Mouse (Mus musculus) stomach, embryonic 15.5 days (tissue): Measurements from ENCODE around the gene Trp53inp2. TPM values are rescaled to one million over a fixed set of nuclear protein-coding genes. Genes with fewer than 3 reads are reported as not detected.

Experiments
- ATAC-seq: fragments of 200-750 bp; cut with Nextera tagmentation; 2 replicates; pipeline ENCODE4 v1.8.0; 2017; ENCODE audit warnings: low read depth, moderate number of reproducible peaks, moderate TSS enrichment; ENCODE audit not compliant: insufficient read depth, low FRiP score
- H3K27ac ChIP-seq: fragments of 300-500 bp; sonication (generic); 2 replicates; pipeline ENCODE4 v1.5.1; 2015; ENCODE audit warnings: mild to moderate bottlenecking, inconsistent platforms
- H3K27me3 ChIP-seq: fragments of 300-500 bp; sonication (generic); replicated peaks from 2 replicates; pipeline ENCODE4 v1.6.1; 2015; ENCODE audit warnings: inconsistent platforms
- H3K36me3 ChIP-seq: fragments of 300-500 bp; sonication (generic); 2 replicates; pipeline ENCODE4 v1.6.1; 2015; ENCODE audit warnings: inconsistent platforms
- H3K4me1 ChIP-seq: fragments of 300-500 bp; sonication (generic); 2 replicates; pipeline ENCODE4 v1.6.1; 2015; ENCODE audit warnings: inconsistent platforms
- H3K4me2 ChIP-seq: fragments of 300-500 bp; sonication (generic); 2 replicates; pipeline ENCODE4 v1.6.1; 2015; ENCODE audit warnings: mild to moderate bottlenecking, inconsistent platforms
- H3K4me3 ChIP-seq: fragments of 300-500 bp; sonication (generic); replicated peaks from 2 replicates; pipeline ENCODE4 v1.5.1; 2015; ENCODE audit warnings: inconsistent platforms
- H3K9ac ChIP-seq: fragments of 300-500 bp; sonication (generic); 2 replicates; pipeline ENCODE4 v1.6.1; 2015; ENCODE audit warnings: inconsistent platforms
- H3K9me3 ChIP-seq: fragments of 300-500 bp; sonication (generic); 2 replicates; pipeline ENCODE4 v1.6.1; 2016; ENCODE audit warnings: inconsistent platforms
- WGBS: fragments of 180-500 bp; shearing (Covaris S2); methylation state at CpG from one replicate; pipeline ENCODE4 v1.1.7; 2015; 5-methylcytosine and 5-hydroxymethylcytosine counted together
- polyA plus RNA-seq: library from polyadenylated mRNA; unstranded; fragments of >200 nt; fragmentation: Nextera tagmentation; extraction: Ambion mirVana; gene quantifications from 2 replicates; pipeline ENCODE4 v1.2.1, GENCODE M21; 2015

Gene Trp53inp2
- 19.9 and 24.4 TPM in 2 replicates for polyA plus RNA-seq

DNA sequence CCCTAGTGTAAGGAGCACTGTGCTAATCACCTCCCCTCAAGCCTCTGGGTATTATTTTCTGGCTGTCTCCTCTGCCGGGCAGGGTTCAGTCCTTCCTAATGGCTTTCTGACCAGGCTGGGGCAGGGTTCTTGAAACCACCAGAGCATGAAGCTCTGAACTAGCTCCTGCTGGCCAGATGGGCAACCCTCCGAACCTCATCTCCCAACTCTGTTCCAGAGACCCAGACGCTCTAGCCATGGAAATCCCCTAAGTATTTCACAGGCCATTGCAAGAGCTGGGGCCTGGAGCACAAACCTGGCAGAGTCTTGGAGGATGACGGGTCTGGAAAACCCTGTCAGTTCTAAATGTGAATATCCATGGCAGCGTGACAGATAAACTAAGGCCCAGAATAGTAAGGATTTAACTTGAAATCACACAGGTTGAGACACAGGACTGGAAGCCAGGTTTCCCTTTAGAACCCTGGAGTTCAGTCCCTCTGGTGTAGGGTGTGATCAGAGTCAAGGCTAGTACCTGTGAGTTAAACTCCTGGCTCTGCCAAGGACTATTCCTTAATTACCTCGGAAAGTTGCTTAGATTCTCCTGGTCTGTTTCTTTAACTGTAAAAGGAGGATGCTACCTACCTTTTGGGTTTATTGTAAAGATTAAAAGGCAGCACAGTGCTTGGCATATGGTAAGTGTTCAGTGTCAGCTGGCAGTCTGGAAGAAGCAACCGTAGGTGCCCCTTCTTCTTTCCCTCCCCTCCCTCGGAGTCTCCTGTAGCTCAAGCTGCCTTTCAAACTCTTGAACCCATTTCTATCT, at the start of gene Trp53inp2:
Gene Trp53inp2, plus strand, starts transcription at position 799 of the 799 bp plus-strand sequence.
- H3K27ac ChIP-seq: peak within 1 kb of the TSS; percentile 98
- H3K36me3 ChIP-seq: no peaks in the 10 kb centered on the region
- H3K27me3 ChIP-seq: no peaks in the 10 kb centered on the region
- peak within 1 kb of the TSS; percentile 86 for H3K4me2 ChIP-seq
- H3K9ac ChIP-seq: peak within 1 kb of the TSS; percentile 77
- no peaks in the 10 kb centered on the region for H3K9me3 ChIP-seq
- 46% methylated on average over 8 of the region's 8 CpGs for WGBS
- H3K4me3 ChIP-seq: peak within 1 kb of the TSS; percentile 96
- peaks cover 11% of the 10 kb centered on the region; the same call in 1 of the 2 replicates for H3K4me1 ChIP-seq
- no peak for ATAC-seq

GRCm38 (mm10) chr2:155331351-155331750, 49.5 kb upstream of the Trp53inp2 start:
- WGBS: 57% methylated on average over 4 of the region's 4 CpGs
- no peak overlapping the region for H3K4me3 ChIP-seq
- H3K4me1 ChIP-seq: no peaks in the 10 kb centered on the region
- H3K4me2 ChIP-seq: no peak overlapping the region
- H3K36me3 ChIP-seq: peaks cover 12% of the 10 kb centered on the region
- H3K9ac ChIP-seq: no peak overlapping the region
- no peaks in the 10 kb centered on the region for H3K27me3 ChIP-seq
- H3K9me3 ChIP-seq: no peaks in the 10 kb centered on the region
- no peak overlapping the region for H3K27ac ChIP-seq
- ATAC-seq: no peak

DNA sequence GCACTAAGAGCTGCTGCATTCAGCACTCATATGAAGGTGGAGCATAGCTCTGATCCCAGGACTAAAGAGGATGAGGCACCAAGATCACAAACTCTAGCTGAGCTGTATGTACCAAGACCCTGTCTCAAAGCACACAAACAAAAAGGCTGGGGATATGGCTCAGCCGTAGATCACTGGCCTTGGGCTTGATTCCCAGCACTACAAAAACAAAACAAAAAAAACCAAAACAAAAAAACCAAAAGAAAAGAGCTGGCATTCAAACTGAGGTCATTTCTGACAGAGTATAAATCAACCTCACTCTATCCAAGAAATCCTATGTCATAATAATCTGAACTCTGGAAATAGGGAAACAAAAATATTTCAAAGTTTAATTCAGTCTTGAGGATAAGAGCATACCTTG, 47.4 kb upstream of the Trp53inp2 start:
- no peak for ATAC-seq
- H3K9ac ChIP-seq: no peak overlapping the region
- 76% methylated on average over 1 of the region's 1 CpGs for WGBS
- H3K27me3 ChIP-seq: no peaks in the 10 kb centered on the region
- H3K4me3 ChIP-seq: no peak overlapping the region
- no peak overlapping the region for H3K4me2 ChIP-seq
- H3K27ac ChIP-seq: no peak overlapping the region
- H3K9me3 ChIP-seq: no peaks in the 10 kb centered on the region
- H3K4me1 ChIP-seq: no peaks in the 10 kb centered on the region
- H3K36me3 ChIP-seq: peaks cover 5% of the 10 kb centered on the region

DNA sequence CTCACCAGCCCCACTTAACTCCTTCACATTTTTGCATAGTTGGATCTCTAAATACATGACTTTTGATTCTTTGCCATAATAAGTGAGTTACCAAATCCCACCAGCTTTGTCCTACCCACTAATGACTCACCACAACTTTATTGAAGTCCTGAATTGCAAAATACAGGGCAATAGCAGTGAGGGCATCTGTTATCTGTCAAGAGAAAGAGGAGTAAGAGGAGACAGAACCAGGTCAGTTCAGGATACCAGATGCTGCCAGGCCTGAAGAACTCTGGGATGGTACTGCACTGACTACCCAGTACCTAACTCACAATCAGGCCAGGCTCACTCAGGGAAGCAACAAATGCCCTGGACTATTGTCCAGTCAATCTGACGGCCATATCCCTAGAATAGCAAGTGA, 45.6 kb upstream of the Trp53inp2 start:
- no peaks in the 10 kb centered on the region for H3K27me3 ChIP-seq
- H3K36me3 ChIP-seq: peaks cover 5% of the 10 kb centered on the region
- ATAC-seq: no peak

GRCm38 (mm10) chr2:155336254-155336653, 44.6 kb upstream of the Trp53inp2 start:
- Histone ChIP-seq H3K4me3 (no peak overlapping the region), H3K9ac (no peak overlapping the region), H3K9me3 (no peaks in the 10 kb centered on the region), H3K4me1 (no peaks in the 10 kb centered on the region), H3K36me3 (peaks cover 5% of the 10 kb centered on the region), H3K27ac (no peak overlapping the region), H3K27me3 (no peaks in the 10 kb centered on the region), H3K4me2 (no peak overlapping the region)
- WGBS: 96% methylated on average over 3 of the region's 3 CpGs
- no peak for ATAC-seq

More for the DNA sequence above, 45.6 kb upstream of the Trp53inp2 start:
- no peak overlapping the region for H3K27ac ChIP-seq
- no peak overlapping the region for H3K4me2 ChIP-seq
- H3K4me3 ChIP-seq: no peak overlapping the region
- no peak overlapping the region for H3K9ac ChIP-seq
- 77% methylated on average over 1 of the region's 1 CpGs for WGBS
- H3K4me1 ChIP-seq: no peaks in the 10 kb centered on the region
- no peaks in the 10 kb centered on the region for H3K9me3 ChIP-seq

DNA sequence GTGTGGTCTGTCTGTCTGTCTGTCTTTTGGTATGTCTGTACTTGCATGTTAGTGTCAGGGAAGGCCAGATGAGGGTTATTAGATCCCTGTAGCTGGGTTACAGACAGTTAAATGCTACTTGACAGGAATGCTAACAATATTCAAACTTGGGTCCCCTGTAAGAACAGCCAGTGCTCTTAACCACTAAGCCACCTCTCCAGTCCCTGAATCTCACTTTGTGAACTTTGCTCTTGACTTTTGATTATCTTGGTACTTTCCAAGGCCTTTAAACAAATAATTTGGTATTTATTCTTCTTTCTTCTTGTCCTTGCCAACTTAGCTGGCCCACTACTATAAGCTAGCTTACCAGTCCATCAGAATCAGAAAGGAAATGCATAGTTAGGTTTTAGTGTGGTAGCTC, 40.7 kb upstream of the Trp53inp2 start:
- H3K27me3 ChIP-seq: no peaks in the 10 kb centered on the region
- ATAC-seq: peak; percentile 31; the same call in 1 of the 2 replicates
- H3K4me1 ChIP-seq: no peaks in the 10 kb centered on the region

DNA sequence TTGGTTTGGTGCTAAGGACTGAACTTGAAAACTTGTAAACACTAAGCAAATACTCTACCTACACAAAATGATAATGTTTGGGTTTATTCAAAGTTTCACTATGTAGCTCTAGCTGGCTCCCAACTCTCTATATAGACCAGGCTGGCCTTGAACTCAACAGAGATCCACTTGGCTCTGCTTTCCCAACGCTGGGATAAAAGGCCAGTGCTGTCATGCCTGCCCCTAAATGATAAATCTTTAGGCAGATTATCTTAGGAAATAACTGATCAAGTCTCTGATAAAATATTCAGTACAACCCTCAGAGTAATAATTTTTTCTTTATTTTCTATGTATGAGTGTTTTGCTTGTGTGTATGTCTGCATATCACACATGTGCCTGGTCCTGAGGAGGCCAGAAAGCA, 34.2 kb upstream of the Trp53inp2 start:
- Histone ChIP-seq H3K9ac (no peak overlapping the region), H3K4me2 (no peak overlapping the region), H3K27ac (no peak overlapping the region), H3K27me3 (no peaks in the 10 kb centered on the region), H3K9me3 (no peaks in the 10 kb centered on the region), H3K36me3 (0 out of 2 replicates have a peak, but pooled peaks cover 3% of the 10 kb centered on the region), H3K4me3 (no peak overlapping the region), H3K4me1 (no peaks in the 10 kb centered on the region)
- 60% methylated on average over 1 of the region's 1 CpGs for WGBS
- ATAC-seq: no peak

More for the DNA sequence above, 40.7 kb upstream of the Trp53inp2 start:
- Histone ChIP-seq H3K4me2 (no peak overlapping the region), H3K36me3 (0 out of 2 replicates have a peak, but pooled peaks cover 3% of the 10 kb centered on the region), H3K27ac (0 out of 2 replicates have a peak overlapping the region, but pooled peaks have one; percentile 3), H3K9me3 (no peaks in the 10 kb centered on the region), H3K4me3 (no peak overlapping the region), H3K9ac (no peak overlapping the region)

- no peaks in the 10 kb centered on the region for H3K36me3 ChIP-seq
- H3K4me3 ChIP-seq: no peak overlapping the region
- H3K27ac ChIP-seq: no peak overlapping the region
- no peaks in the 10 kb centered on the region for H3K27me3 ChIP-seq
- no peaks in the 10 kb centered on the region for H3K9me3 ChIP-seq
- no peak overlapping the region for H3K9ac ChIP-seq
- ATAC-seq: no peak
- H3K4me2 ChIP-seq: no peak overlapping the region
- no peaks in the 10 kb centered on the region for H3K4me1 ChIP-seq
- 83% methylated on average over 3 of the region's 3 CpGs for WGBS
Observed at GRCm38 (mm10) chr2:155354402-155354801, 26.5 kb upstream of the Trp53inp2 start.

- ATAC-seq: peak; percentile 99
- under 1% methylated on average over 38 of the region's 38 CpGs for WGBS
- Histone ChIP-seq H3K4me2 (peak within 1 kb of the TSS; percentile 83), H3K9ac (peak within 1 kb of the TSS; percentile 57), H3K4me3 (peak within 1 kb of the TSS; percentile 84), H3K9me3 (no peaks in the 10 kb centered on the region), H3K36me3 (no peaks in the 10 kb centered on the region), H3K27me3 (no peaks in the 10 kb centered on the region), H3K4me1 (no peaks in the 10 kb centered on the region), H3K27ac (peak within 1 kb of the TSS; percentile 86)
Observed at GRCm38 (mm10) chr2:155356971-155357591, 23.8 kb upstream of the Trp53inp2 start, which contains the start of gene Pigu. Pigu (minus strand) TSS chr2:155357430.

DNA sequence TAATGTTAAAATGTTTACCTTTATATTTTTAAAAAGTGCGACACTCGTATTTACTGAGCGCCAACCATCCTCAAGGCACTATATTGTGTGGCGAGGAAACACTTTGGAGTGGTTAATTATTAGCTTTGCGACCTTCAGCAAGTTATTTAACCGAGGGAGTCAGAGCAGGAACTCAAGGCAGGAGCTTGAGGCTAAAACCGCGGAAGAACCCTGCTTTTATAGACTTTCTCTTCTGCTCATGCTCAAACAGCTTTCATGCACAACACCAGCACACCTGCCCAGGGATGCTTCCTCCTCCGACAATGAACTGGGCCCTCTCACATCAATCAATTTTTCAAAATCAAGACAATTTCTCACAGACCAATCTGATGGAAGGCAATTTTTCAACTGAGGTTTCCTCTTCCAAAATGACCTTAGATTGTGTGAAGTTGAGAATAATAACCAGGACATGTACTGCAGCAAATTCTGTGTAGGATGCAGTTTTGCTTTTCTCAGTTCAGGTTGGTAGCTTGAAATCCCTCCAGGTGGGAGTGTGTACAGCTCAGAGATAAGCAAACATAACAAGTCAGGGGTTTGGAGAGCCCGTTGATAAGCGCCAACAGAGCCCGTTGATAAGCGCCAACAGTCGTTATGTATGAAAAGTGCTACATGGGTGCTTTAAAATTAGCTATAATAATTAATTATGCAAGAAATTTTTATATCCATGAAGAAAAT, 23.0 kb upstream of the Trp53inp2 start:
- Histone ChIP-seq H3K4me1 (no peaks in the 10 kb centered on the region), H3K4me2 (peak overlapping the region; percentile 60), H3K36me3 (no peaks in the 10 kb centered on the region), H3K27ac (peak overlapping the region; percentile 86), H3K4me3 (peak overlapping the region; percentile 84), H3K9ac (peak overlapping the region; percentile 13; the same call in 1 of the 2 replicates), H3K9me3 (no peaks in the 10 kb centered on the region), H3K27me3 (no peaks in the 10 kb centered on the region)
- WGBS: 22% methylated on average over 14 of the region's 14 CpGs
- peak; percentile 85 for ATAC-seq

DNA sequence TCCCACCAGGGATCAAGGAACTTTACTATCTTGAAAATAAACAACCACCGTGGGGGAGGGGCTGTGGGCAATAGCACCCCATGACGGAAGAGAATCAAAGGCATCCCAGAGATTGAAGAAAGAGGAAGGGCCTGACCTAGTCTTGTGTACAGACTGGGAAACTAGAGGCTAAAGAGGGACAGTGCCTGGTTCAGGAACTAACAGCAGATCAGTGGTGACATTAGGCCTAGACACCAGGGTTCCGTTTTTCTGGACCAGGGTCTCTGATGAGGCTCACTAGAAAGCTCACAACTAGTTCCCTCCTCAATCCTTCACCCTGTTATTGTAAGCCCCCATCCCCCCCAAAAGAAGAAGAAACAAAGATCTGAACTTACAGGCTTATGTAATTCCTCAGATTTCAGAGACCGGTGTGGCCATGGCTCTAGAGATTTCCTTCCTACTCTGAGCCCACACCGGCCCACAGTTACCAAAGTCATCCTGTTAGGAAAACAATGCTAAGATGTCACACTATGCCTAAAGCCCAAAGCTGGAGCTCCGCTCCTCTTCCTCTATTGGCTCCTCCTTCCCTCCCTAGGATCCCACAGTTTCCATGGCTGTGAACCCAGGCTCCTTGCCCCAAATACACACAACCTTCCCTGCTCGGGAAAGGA, 13.1 kb upstream of the Trp53inp2 start:
- H3K9me3 ChIP-seq: no peaks in the 10 kb centered on the region
- no peak overlapping the region for H3K4me2 ChIP-seq
- H3K4me3 ChIP-seq: no peak overlapping the region
- no peaks in the 10 kb centered on the region for H3K36me3 ChIP-seq
- no peaks in the 10 kb centered on the region for H3K4me1 ChIP-seq
- ATAC-seq: no peak
- WGBS: 72% methylated on average over 7 of the region's 7 CpGs
- no peak overlapping the region for H3K27ac ChIP-seq
- H3K9ac ChIP-seq: no peak overlapping the region
- no peaks in the 10 kb centered on the region for H3K27me3 ChIP-seq
